Mouse (Mus musculus): ENCODE results near the gene Gm9732.
"Not testable (repeated sequence)": the region's sequence is repeated elsewhere in the genome, so short reads cannot be mapped to it uniquely, and the experiment has no call there.

The Gm9732 gene

DNA sequence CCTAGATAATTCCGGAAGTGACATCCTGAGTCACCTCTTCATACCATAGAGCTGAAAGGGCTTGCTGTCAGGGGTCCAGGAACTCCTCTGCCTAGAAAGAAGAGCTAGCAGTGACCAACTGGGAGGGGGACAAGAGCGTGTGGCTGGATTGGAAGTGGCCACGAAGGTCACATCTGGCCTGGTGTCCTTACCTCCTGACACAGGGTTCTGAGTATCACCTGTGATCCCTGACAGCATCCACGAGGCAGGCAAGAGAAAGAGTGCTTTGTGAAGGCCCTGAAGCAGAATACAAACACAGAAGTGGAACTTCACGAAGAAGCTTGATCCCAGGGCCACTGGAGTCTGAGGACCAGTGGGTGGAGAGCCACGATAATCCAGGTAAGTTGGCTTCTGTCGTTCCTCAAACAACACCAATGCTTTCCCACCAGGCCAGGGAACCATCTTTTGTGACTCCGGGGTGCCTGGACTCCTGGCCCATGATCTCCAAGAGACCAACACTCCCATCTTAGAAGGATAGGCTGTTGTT, at the start of gene Gm9732:
Gene Gm9732 (plus strand): TSS at position 51 of the 526 bp plus-strand sequence.
- DNase-seq (ENCODE audit: low spot score), result peak; percentile 25

DNA sequence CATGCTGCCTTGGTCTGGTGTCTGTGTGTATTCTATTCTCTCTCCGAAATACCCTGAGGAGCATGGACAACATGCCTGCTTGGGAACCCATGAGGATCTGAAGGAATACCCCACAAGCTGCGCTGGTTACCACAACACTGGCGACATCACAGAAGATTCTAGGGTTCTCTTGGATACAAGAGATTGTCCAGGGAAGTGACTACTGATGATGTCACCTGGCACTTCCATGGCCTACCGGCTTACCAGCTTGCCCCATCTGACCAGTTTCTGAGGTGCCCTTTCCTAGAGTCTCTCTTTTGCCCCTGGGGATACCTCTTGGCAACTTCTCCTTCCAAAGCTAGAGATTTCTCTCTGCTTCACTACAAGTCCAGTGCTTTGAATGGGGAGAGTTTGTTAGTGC, 39.6 kb upstream of the Gm9732 start, which contains the start of gene Gm8122:
Gene Gm8122 (minus strand): TSS at position 101 of the 400 bp plus-strand sequence.
- DNase-seq (ENCODE audit: low spot score), result not testable (repeated sequence)

DNA sequence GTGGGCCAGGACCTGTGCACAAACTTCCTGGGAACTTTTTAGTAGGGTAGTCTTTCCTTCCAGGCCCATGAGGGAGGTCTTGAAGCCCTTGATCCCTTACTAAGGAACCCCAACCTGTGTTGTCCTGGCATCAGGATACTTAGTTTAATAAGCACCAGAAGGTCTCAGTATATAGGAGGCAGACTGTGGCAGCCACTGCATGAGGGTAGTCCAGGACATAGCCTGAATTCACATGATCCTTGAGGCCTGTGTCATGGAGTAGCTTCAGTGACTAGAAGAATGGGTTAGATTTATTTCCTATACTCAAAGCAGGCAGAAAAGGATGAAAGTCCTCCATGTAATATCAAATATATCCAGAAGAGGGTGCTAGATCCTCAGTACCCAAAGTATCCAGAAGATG, 37.1 kb upstream of the Gm9732 start:
- DNase-seq (ENCODE audit: low spot score), result not testable (repeated sequence)

DNA sequence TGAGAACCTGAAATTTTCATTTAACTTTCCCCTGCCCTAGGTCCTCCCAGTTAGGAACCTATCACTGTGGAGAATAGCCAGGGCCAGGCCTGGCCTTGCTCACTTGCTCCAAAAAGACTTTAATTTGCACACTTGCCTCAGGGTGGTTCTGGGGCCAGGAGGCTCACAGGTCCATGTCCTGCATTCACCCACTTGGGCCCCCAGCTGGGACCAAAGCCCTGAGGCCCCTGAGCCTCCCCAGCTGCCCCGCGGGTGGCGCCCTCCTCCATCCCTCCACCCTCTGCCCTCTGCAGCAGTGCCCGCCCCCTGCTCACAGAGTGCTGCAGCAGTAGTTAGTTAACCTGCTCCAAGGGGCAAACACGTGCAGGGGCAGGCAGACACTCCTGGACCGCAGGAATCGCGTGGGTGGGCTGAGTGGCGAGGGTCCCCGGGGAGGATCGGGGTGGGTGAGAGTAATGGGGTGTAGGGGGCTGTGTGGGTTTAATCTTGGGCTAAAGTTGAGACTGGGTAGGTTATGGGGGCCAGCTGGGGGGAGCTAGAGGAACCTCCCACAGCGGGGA, 25.1 kb upstream of the Gm9732 start:
- peak; percentile 13 for DNase-seq (ENCODE audit: low spot score)

DNA sequence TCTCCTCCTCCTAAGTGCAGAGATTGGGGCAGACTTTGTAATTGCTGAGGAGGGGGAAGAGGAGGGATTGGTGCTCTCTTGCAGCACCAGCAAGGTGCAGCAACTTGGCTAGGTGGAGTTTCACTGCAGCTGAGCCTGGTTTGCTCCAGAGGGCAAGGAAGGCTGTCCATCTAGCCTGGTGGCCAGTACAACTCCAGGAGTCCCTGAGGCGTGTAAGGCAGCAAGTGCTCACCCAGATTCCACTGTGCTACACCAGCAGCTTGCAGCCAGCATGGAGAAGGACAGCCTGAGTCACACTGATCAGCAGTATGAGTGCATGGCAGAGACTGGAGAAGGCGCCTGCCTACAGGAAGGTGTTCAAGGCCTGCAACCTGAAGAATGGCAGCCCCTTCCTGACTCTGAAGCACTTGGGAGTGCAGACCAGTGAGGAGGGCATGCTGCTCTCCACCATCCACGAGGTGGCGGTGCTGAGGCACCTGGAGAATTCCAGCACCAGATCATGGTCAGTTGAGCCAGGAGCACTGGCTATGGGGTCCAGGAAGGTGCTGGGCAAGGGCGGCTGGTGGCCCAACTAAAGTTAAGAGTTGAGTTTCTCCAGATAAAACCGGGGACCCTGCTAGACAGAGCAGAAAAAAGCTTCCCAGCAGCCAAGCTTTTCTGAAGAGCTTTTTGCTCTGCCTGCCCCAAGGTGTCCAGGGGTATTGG, 24.1 kb upstream of the Gm9732 start:
- not testable (repeated sequence) for DNase-seq (ENCODE audit: low spot score)

DNA sequence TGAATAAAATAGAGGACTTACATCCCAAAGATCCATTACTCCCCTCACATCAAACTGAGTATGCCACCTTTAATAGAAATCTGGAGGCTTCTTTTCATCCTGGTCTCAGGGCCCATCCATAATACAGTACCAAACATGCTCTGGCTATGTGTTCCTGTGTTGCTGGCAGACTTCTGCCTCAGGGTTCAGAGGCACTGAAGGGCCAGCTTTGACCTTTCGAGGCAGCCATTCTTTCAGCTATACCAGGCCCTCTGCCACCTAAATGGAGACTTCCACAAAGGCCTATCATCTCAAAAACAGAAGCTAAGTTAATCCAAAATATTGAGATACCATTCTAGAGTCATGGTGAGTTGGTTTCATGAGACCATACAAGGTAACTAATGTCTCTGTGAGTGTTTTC, 18.3 kb upstream of the Gm9732 start:
- not testable (repeated sequence) for DNase-seq (ENCODE audit: low spot score)

DNA sequence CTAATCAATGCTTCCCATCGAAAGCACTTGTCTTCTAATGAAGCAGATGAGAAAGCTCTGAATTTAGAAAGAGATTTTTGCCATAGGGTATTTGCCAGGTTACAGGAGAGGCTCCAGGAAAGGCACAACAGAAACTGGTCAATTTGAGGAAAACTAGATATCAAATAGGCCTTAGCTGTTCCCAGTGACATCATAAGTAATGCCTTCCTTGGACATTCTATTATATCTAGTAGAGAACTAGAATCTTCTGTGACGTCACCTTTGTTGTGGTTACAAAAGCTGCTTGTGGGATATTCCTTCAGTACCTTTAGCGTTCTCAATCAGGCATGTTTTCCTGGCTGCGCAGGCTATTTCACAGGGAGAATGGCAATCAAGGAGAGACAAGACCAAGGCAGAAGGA, 16.5 kb upstream of the Gm9732 start, which contains the start of gene Gm8126:
Gene Gm8126 (plus strand): TSS at position 301 of the 400 bp plus-strand sequence.
- DNase-seq (ENCODE audit: low spot score), result not testable (repeated sequence)

DNA sequence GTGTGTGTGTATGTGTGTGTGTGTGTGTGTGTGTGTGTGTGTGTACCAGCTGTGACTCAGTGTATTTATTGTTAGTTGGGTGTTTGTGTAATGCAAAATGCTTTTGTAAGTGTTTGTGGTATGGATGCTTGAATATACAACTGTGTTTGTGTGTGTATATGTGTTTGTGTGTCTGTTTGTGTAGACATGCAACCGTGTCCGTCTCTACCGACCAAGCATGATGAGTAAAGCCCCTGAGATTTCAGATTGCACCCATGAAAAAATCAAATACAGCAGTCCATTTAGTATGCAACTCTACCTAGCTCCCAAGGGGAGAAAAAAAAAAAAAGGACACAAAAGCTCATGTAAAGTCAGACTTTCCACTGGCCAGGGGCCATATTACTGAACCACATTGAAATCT, 11.4 kb upstream of the Gm9732 start:
- peak; percentile 8 for DNase-seq (ENCODE audit: low spot score)

DNA sequence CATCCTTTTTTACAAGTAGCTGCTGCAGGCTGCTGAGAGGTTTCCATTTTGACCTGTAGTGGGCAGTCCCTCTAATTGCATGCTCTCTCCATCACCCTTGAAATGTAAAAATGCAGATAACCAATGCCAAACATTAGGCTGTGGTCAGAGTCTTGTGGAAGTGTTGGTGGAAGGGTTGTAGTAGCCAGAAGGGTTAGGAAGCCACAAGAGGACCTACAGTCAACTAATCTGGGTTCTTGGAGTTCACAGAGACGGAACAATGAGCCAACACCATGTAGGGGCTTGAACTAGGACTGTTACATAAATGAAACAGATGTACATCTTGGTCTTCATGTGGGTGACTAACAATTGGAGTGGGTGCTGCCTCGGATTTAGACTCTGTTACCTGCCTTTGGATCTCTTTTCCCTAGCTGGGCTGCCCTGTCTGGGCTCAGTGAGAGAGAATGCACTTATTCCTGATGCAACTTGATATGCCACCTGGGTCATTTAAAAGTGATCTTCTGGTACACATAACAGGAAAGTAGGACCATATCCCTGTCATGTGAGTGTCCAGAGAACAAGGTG, 6.2 kb upstream of the Gm9732 start:
- DNase-seq (ENCODE audit: low spot score), result not testable (repeated sequence)

DNA sequence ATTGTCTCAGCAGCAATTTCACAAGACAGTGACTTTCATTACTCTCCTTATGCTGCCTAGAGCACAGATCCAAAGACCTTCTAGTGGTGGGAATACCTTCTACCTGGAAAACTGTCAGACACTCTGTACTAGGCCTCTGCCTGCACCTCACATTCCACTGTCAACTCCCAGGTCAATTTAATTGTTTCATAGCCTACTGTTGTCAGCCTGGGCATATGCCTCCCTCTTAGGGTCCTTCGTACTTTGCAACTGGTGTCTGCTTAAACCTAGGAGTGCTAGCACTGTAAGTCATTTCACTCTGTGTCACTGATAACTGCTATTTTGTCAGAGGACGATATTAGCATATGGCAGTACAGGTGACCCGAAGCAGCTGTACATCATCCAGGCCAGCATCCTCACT, 5.6 kb upstream of the Gm9732 start:
- DNase-seq (ENCODE audit: low spot score), result not testable (repeated sequence)

DNA sequence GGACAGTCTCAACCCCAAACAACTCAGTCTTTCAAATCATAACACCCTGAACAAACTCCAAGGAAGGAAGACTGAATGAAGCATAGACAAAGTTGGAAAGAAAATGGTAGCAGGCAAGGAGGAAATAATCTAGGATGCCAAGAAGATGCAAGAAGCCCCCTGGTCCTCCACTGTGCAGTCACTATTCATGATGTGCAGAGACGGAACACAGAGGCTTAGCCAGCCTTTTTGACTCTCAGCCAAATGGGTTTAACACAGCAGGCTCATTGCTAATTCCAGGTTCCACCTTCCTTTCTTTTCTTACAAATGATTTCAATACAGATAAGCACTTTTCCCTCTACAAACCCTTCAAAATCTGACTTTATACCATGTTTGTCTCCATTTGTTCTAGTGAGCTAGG, 1.7 kb upstream of the Gm9732 start:
- not testable (repeated sequence) for DNase-seq (ENCODE audit: low spot score)

DNA sequence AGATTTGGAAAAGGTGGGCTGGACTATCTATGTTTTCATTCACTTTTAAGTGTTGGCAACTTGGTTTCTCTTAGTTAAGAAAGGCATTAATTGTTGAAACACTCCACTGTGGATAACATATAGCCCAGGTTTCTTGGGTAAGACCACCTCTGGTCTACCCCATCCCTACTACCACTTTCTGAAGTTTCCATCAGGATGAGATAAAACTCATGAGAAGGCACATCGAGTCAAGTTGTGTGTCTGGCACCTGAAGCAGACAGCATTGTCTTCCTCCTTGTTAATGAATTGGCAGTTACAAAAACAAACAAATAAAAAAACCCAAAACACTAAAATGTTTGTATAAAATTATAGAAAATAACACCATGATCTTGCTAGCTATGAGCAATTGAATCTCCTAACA, 916 bp downstream of the Gm9732 start:
- DNase-seq (ENCODE audit: low spot score), result peak; percentile 12

DNA sequence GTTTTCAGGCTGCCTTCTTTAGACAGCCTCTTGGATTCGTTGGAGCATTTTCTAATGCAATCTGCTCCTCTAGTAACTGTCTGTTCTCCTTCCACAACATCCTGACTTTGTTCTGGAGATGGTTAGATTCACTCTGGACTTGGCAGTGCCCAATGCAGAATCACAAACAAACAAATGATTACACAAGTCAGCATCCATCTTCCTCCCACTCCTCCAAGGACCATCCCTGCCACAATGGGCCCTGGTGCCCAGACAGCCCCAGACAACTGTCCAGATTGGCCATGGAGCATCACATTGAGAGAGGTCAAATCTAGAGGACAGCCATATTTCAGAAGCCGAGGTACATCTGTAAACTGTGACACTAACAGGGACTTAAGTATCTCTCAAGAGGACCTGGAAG, 2.6 kb downstream of the Gm9732 start:
- DNase-seq (ENCODE audit: low spot score), result peak; percentile 9

DNA sequence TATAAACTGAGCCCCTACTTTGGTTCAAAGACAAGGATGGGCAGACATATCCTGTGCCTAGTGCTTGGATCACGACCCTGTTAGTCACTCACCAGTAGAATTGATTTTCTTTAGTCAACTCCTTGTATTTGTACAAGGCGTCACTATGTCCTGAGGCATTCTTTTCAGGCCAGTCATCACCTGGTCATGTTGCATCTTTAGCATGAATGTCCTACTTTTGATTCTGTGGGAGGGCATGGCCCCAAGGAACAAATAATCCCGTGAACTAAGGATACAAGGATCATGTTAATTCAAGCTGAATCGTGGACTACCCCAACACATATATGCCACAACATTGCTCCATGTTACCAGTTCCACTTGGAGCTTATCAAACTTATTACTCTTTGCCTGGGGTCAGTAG, 3.3 kb downstream of the Gm9732 start:
- peak; percentile 5 for DNase-seq (ENCODE audit: low spot score)

DNA sequence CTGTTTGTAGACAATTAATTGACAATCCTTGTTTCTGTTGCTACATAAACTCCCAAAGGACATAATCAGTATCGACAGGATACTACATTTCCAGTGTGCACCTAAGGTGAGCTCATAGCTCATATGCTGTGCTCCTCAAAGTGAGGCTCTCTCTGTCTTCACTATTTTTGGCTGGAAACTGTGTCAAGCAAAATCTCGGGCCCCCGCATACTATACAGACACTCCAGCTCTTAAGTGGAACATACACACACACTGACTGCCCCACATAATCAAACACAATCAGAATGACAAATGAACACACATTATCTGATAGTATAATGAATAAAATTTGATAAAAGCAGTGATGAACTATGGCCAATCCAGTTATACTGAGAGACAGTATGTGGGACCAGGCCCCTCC, 3.8 kb downstream of the Gm9732 start:
- DNase-seq (ENCODE audit: low spot score), result peak; percentile 20

DNA sequence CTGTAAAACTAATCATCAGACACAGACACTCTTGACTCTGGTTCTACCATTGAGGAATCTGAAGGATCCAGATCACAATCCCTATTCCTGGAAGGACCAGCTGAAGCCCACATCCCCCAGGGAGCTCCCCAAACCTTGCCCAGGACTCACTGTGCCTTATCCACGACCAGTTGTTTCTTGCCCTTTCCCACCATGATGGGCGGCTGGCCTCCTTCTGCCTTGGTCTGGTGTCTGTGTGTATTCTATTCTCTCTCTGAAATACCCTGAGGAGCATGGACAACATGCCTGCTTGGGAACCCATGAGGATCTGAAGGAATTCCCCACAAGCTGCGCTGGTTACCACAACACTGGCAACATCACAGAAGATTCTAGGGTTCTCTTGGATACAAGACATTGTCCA, 18.7 kb downstream of the Gm9732 start, which contains the start of gene Gm8127:
Gene Gm8127 (minus strand): TSS at position 330 of the 400 bp plus-strand sequence.
- not testable (repeated sequence) for DNase-seq (ENCODE audit: low spot score)

DNA sequence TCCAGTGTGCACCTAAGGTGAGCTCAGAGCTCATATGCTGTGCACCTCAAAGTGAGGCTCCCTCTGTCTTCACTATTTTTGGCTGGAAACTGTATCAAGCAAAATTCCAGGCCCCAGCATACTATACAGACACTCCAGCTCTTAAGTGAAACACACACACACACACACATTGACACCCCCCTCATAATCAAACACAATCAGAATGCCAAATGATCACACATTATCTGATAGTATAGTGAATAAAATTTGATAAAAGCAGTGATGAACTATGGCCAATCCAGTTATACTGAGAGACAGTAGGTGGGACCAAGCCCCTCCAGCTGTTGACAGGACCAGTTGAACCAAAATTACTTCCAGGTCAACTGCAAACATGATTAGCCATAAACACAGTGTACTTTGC, 44.7 kb downstream of the Gm9732 start:
- DNase-seq (ENCODE audit: low spot score), result not testable (repeated sequence)

DNA sequence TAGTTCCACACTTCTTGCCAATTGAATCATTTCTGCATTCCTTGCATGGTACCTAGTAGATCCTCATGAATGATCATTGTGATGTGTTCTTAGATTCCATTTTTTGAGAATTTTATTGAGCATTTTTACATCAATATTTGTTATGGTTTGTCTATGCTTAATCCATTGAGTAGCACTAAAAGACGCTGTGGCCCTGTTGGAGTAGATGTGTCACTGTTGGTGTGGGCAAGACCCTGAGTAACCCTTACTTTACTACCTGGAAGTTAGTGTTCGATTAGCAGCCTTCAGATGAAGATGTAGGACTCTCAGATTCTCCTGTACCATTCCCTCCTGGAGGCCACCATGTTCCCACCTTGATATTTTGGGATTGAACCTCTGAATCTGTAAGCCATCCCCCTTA, 53.8 kb downstream of the Gm9732 start:
- not testable (repeated sequence) for DNase-seq (ENCODE audit: low spot score)

DNA sequence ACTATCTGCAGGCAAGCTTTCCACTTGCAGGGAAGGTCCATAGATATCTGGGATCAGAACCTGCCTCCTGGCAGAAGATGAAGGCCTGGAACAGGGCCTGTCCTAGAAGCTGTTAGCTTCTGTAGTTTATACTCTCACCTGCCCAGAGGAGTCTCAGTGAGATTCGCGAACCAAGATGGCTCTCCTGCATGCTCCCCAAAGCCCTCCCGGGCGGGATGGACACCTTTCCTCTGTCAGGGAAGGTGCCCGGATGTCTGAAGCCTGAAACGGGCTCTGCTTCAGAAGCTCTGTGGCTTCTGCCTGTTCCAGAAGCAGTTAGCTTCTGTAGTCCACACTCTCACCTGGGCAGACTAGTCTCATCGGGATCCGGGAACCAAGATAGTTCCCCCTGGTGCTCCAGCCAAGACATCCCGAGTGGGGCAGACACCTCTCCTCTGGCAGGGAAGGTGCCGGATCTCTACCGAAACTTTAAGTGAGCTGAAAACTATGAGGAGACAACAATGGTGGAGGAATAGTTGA, 56.6 kb downstream of the Gm9732 start:
- not testable (repeated sequence) for DNase-seq (ENCODE audit: low spot score)

DNA sequence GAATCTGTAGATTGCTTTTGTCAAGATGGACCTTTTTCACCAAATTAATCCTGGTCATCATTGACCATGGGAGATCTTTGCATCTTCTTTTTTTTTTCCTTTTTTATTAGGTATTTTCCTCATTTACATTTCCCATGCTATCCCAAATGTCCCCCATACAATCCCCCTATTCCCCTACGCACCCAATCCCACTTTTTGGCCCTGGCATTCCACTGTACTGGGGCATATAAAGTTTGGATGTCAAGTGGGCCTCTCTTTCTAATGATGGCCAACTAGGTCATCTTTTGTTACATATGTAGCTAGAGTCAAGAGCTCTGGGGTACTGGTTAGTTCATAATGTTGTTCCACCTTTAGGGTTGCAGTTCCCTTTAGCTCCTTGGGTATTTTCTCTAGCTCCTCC, 62.8 kb downstream of the Gm9732 start:
- not testable (repeated sequence) for DNase-seq (ENCODE audit: low spot score)

DNA sequence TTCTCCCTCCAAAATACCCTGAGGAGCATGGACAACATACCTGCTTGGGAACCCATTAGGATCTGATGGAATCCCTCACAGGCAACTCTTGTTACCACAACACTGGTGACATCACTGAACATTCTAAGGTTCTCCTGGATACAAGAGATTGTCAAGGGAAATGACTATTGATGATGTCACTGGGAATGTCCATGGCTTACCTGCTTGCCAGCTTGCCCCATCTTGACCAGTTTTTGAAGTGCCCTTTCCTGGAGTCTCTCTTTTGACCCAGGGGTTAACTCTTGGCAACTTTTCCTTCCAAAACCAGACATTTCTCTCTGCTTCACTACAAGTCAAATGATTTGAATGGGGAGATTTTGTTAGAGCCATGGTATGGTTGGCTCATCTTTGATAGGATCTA, 72.9 kb downstream of the Gm9732 start, which contains the start of gene 1700001F09Rik:
Gene 1700001F09Rik (minus strand): TSS at position 101 of the 400 bp plus-strand sequence.
- DNase-seq (ENCODE audit: low spot score), result not testable (repeated sequence)

DNA sequence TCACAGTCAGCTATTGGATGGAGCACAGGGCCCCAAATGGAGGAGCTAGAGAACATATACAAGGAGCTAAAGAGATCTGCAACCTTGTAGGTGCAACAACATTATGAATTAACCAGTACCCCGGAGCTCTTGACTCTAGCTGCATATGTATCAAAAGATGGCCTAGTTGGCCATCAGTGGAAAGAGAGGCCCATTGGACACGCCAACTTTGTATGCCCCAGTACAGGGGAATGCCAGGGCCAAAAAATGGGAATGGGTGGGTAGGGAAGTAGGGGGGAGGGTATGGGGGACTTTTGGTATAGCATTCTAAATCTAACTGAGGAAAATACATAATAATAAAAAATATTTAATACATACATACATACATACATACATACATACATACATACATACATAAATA, 78.1 kb downstream of the Gm9732 start:
- not testable (repeated sequence) for DNase-seq (ENCODE audit: low spot score)
